Comparison of ENCODE assay signal across 11 mouse cellular contexts in genomic region chr5:36379938-36380511, GRCm38 (mm10). TPM values are rescaled to one million over a fixed set of nuclear protein-coding genes. Genes with fewer than 3 reads are reported as not detected.
DNase-seq lines count a peak whose midpoint lies in the region; ATAC-seq and TF ChIP-seq lines count a peak whose summit lies in the region.
"Had no signal": no experiment of that assay in that cellular context is flagged by ENCODE, and none has a peak within 500 bp of the region (broad histone marks: within the 10 kb centered on the region; RNA-seq: fewer than 3 reads in every experiment).

No protein-coding gene starts in this region.

- no peak for TF ChIP-seq RAD21 in MEL (IDR thresholded peaks at IDR 0.05; ENCODE audit: low read depth, low read length)

- TF ChIP-seq CTCF in MEL (IDR thresholded peaks at IDR 0.05 in 2 of 3, conservative IDR thresholded peaks at IDR 0.05 in 1 of 3; ENCODE audit: control insufficient read depth in 1 of 3, insufficient read depth in 1 of 3, low read depth in 2 of 3, low read length in 3 of 3, poor library complexity in 1 of 3, severe bottlenecking in 1 of 3) = no peak

- no peaks in the 10 kb centered on the region for H3K36me3 ChIP-seq in MEL (ENCODE audit: control insufficient read depth in 1 of 2, insufficient read depth in 2 of 2, low read length in 2 of 2)
- no peaks in the 10 kb centered on the region for H3K36me3 ChIP-seq in embryonic facial prominence, embryonic 14.5 days (ENCODE audit: control insufficient read depth, insufficient read depth, low read length)
- no peaks in the 10 kb centered on the region for H3K36me3 ChIP-seq in intestine, embryonic 15.5 days

- ATAC-seq in embryonic facial prominence, embryonic 14.5 days (ENCODE audit: low read depth) = no peak
- ATAC-seq in intestine, embryonic 15.5 days = no peak
- ATAC-seq: hindbrain, postnatal 0 days had no signal

- WGBS in embryonic facial prominence, embryonic 14.5 days = 55% methylated on average over 6 of the region's 6 CpGs
- WGBS in intestine, embryonic 15.5 days = 60% methylated on average over 6 of the region's 6 CpGs

- H3K27ac ChIP-seq in MEL (ENCODE audit: control insufficient read depth, low read depth, low read length) = no peak overlapping the region
- no peak overlapping the region for H3K27ac ChIP-seq in embryonic facial prominence, embryonic 14.5 days (replicated peaks; ENCODE audit: low read depth, low read length)
- H3K27ac ChIP-seq in intestine, embryonic 15.5 days = no peak overlapping the region
- H3K27ac ChIP-seq: hindbrain, postnatal 0 days; layer of hippocampus, adult 2 months; liver, embryonic 14.5 days had no signal

- no peaks in the 10 kb centered on the region for H3K27me3 ChIP-seq in MEL (ENCODE audit: control insufficient read depth in 1 of 2, insufficient read depth in 2 of 2, low read length in 2 of 2)
- no peaks in the 10 kb centered on the region for H3K27me3 ChIP-seq in embryonic facial prominence, embryonic 14.5 days (replicated peaks; ENCODE audit: control insufficient read depth, insufficient read depth, low read length)
- H3K27me3 ChIP-seq in intestine, embryonic 15.5 days (replicated peaks) = no peaks in the 10 kb centered on the region

- H3K9ac ChIP-seq in MEL (ENCODE audit: control insufficient read depth, low read depth, low read length, poor library complexity, severe bottlenecking) = no peak overlapping the region
- H3K9ac ChIP-seq in embryonic facial prominence, embryonic 14.5 days (ENCODE audit: low read depth, low read length) = no peak overlapping the region
- H3K9ac ChIP-seq in intestine, embryonic 15.5 days = no peak overlapping the region
- H3K9ac ChIP-seq: liver, embryonic 14.5 days had no signal

- peak; percentile 46 for DNase-seq in layer of hippocampus, adult 11-12 months (ENCODE audit: low spot score)
- DNase-seq in layer of hippocampus, postnatal 10 days (ENCODE audit: low spot score in 2 of 2) = no peak
- DNase-seq in MEL (ENCODE audit: low read depth, low spot score) = no peak
- peak; percentile 47 for DNase-seq in embryonic facial prominence, embryonic 14.5 days (ENCODE audit: low spot score)
- peak; percentile 54 for DNase-seq in lung, postnatal 14 days
- no peak for DNase-seq in testis, postnatal 10 days (ENCODE audit: low spot score)
- DNase-seq in retina, embryonic 14.5 days (ENCODE audit: low spot score) = no peak

- no peaks in the 10 kb centered on the region for H3K79me2 ChIP-seq in MEL (ENCODE audit: control insufficient read depth, insufficient read depth, low read length, poor library complexity)

- H3K4me2 ChIP-seq in embryonic facial prominence, embryonic 14.5 days (ENCODE audit: low read depth, low read length) = no peak overlapping the region
- H3K4me2 ChIP-seq in intestine, embryonic 15.5 days (replicated peaks) = no peak overlapping the region

- no peak for TF ChIP-seq POLR2A in MEL (IDR thresholded peaks at IDR 0.05; ENCODE audit: control insufficient read depth in 1 of 2, insufficient read depth in 1 of 2, low read depth in 1 of 2, low read length in 2 of 2, poor library complexity in 1 of 2)

- H3K4me1 ChIP-seq in MEL (ENCODE audit: control insufficient read depth in 1 of 2, insufficient read depth in 2 of 2, low read length in 2 of 2) = no peaks in the 10 kb centered on the region
- H3K4me1 ChIP-seq in embryonic facial prominence, embryonic 14.5 days (ENCODE audit: control insufficient read depth, insufficient read depth, low read length) = peaks cover 39% of the 10 kb centered on the region
- H3K4me1 ChIP-seq in intestine, embryonic 15.5 days (replicated peaks) = peaks cover 46% of the 10 kb centered on the region

- no peak overlapping the region for H3K4me3 ChIP-seq in MEL (ENCODE audit: control insufficient read depth in 1 of 2, insufficient read depth in 1 of 2, low read depth in 2 of 2, low read length in 2 of 2)
- no peak overlapping the region for H3K4me3 ChIP-seq in embryonic facial prominence, embryonic 14.5 days (ENCODE audit: low read depth, low read length)
- no peak overlapping the region for H3K4me3 ChIP-seq in intestine, embryonic 15.5 days (replicated peaks)
- H3K4me3 ChIP-seq: layer of hippocampus, adult 2 months had no signal

- no peaks in the 10 kb centered on the region for H3K9me3 ChIP-seq in MEL (replicated peaks; ENCODE audit: insufficient read depth, low read length)
- no peaks in the 10 kb centered on the region for H3K9me3 ChIP-seq in embryonic facial prominence, embryonic 14.5 days (ENCODE audit: control insufficient read depth, low read length)
- no peaks in the 10 kb centered on the region for H3K9me3 ChIP-seq in intestine, embryonic 15.5 days

- no peak for TF ChIP-seq EP300 in MEL (IDR thresholded peaks at IDR 0.05; ENCODE audit: low read depth in 1 of 2, low read length in 2 of 2)

TF ChIP-seq in MEL, 35 proteins besides CTCF, POLR2A, EP300 and RAD21:
- TF ChIP-seq KAT2A (conservative IDR thresholded peaks at IDR 0.05; ENCODE audit: low read depth, low read length) (no peak), MAFK (IDR thresholded peaks at IDR 0.05; ENCODE audit: borderline replicate concordance, low read depth, low read length) (peak; percentile 66; the same call in 1 of the 2 replicates)

RNA-seq across cellular contexts. Expression of gene Sorcs2, which starts 17.9 kb away (rescaled TPM):
- total RNA-seq in layer of hippocampus, postnatal 10 days (2021) = 10 to 100 TPM; 56.9 to 60.9 TPM
- total RNA-seq in MEL (2012; rRNA removed) = not detected in 2 replicates
- polyA plus RNA-seq in MEL (2012; ENCODE audit: insufficient read depth in 1 of 2, insufficient read length in 2 of 2, low read depth in 1 of 2, low replicate concordance in 2 of 2, missing spikeins in 1 of 2) = not detected
- polyA plus RNA-seq in embryonic facial prominence, embryonic 14.5 days (2014; fragmentation: Nextera tagmentation; extraction: Ambion mirVana) = 21.6 and 22.5 TPM in 2 replicates
- 9.6 and 10.8 TPM in 2 replicates for polyA plus RNA-seq in intestine, embryonic 15.5 days (2015; fragmentation: Nextera tagmentation; extraction: Ambion mirVana)

Comparison
In these comparisons a context has a peak if more than half of its experiments do, and no peak if none do; other contexts are left out.
1. DNase-seq: peak in layer of hippocampus, adult 11-12 months (single experiment), embryonic facial prominence, embryonic 14.5 days (single experiment) and lung, postnatal 14 days (single experiment); none in layer of hippocampus, postnatal 10 days (0 of 2), MEL (single experiment), testis, postnatal 10 days (single experiment) and retina, embryonic 14.5 days (single experiment).
2. RNA of gene Sorcs2, which starts 17.9 kb away (polyA plus RNA-seq): 21.6 to 22.5 TPM in embryonic facial prominence, embryonic 14.5 days and 9.6 to 10.8 TPM in intestine, embryonic 15.5 days; not detected in MEL; every median in the first group is over 10 times any median in the second.